ENCODE assay signal across 23 mouse cellular contexts in the genomic region with DNA sequence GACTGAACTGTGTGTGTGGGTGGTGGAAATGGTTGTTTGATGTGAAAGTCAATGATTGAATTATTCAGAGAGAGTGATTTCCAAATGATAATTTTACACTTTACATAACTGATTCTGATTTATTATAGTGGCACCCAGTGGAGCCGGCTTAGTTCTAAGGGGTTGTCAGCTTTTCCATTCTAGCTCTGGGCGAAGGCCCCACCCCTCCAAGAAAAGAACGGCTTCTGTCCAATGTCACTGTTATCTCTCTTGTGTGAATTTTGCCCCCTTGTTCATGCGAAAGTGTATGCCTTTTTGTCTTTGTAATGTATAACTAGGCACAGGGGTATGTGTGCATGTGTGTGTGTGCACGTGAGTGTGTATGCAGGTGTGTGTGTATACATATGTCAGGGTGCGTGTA.
DNase-seq lines count a peak whose midpoint lies in the region; ATAC-seq and TF ChIP-seq lines count a peak whose summit lies in the region.
"Had no signal": no experiment of that assay in that cellular context is flagged by ENCODE, and none has a peak within 500 bp of the region (broad histone marks: within the 10 kb centered on the region; RNA-seq: fewer than 3 reads in every experiment).

No protein-coding gene starts in this region.

- no peak overlapping the region for H3K4me2 ChIP-seq in neural tube, embryonic 15.5 days
- H3K4me2 ChIP-seq: embryonic facial prominence, embryonic 13.5 days; embryonic facial prominence, embryonic 15.5 days; forebrain, embryonic 12.5 days had no signal

- 80% methylated on average over 6 of the region's 6 CpGs for WGBS in heart, embryonic 10.5 days
- WGBS in neural tube, embryonic 15.5 days = 86% methylated on average over 6 of the region's 6 CpGs

- no peaks in the 10 kb centered on the region for H3K27me3 ChIP-seq in heart, embryonic 10.5 days (ENCODE audit: insufficient read depth, poor library complexity, severe bottlenecking)
- H3K27me3 ChIP-seq in neural tube, embryonic 15.5 days (replicated peaks) = no peaks in the 10 kb centered on the region
- H3K27me3 ChIP-seq: embryonic facial prominence, embryonic 13.5 days; embryonic facial prominence, embryonic 15.5 days had no signal

- no peak overlapping the region for H3K27ac ChIP-seq in heart, embryonic 10.5 days
- H3K27ac ChIP-seq in layer of hippocampus, adult 2 months = no peak overlapping the region
- no peak overlapping the region for H3K27ac ChIP-seq in neural tube, embryonic 15.5 days (replicated peaks)
- H3K27ac ChIP-seq: embryonic facial prominence, embryonic 13.5 days; embryonic facial prominence, embryonic 15.5 days; forebrain, embryonic 10.5 days; forebrain, embryonic 12.5 days had no signal

- no peaks in the 10 kb centered on the region for H3K9me3 ChIP-seq in heart, embryonic 10.5 days
- no peaks in the 10 kb centered on the region for H3K9me3 ChIP-seq in neural tube, embryonic 15.5 days (replicated peaks)
- H3K9me3 ChIP-seq: embryonic facial prominence, embryonic 13.5 days; embryonic facial prominence, embryonic 15.5 days; forebrain, embryonic 10.5 days; forebrain, embryonic 12.5 days had no signal

- peaks cover 9% of the 10 kb centered on the region for H3K4me1 ChIP-seq in heart, embryonic 10.5 days
- H3K4me1 ChIP-seq in neural tube, embryonic 15.5 days = peaks cover 6% of the 10 kb centered on the region; the same call in 1 of the 2 replicates
- H3K4me1 ChIP-seq: embryonic facial prominence, embryonic 13.5 days; embryonic facial prominence, embryonic 15.5 days had no signal

- H3K4me3 ChIP-seq in heart, embryonic 10.5 days = no peak overlapping the region
- H3K4me3 ChIP-seq in layer of hippocampus, adult 2 months = no peak overlapping the region
- no peak overlapping the region for H3K4me3 ChIP-seq in neural tube, embryonic 15.5 days (replicated peaks)
- H3K4me3 ChIP-seq: embryonic facial prominence, embryonic 13.5 days; embryonic facial prominence, embryonic 15.5 days; erythroblast, embryonic 14.5 days; forebrain, embryonic 10.5 days; forebrain, embryonic 12.5 days had no signal

- DNase-seq in heart, embryonic 10.5 days (ENCODE audit: low spot score) = peak; percentile 6
- DNase-seq in heart, adult 18-20 months = no peak
- DNase-seq in layer of hippocampus, postnatal 10 days (ENCODE audit: low spot score in 2 of 2) = peak; percentile 1 to 6
- DNase-seq in layer of hippocampus, adult 2 months (ENCODE audit: low spot score in 2 of 2) = no peak
- peak; percentile 4 for DNase-seq in neural tube, embryonic 10.5 days (ENCODE audit: extremely low spot score, low spot score)
- no peak for DNase-seq in ovary, adult 18-20 months (ENCODE audit: low spot score)
- DNase-seq: adrenal gland, adult 2 months; adrenal gland, postnatal 10 days; adrenal gland, postnatal 25 days; cerebellum, adult 11 months; cerebellum, adult 18-20 months; cerebellum, adult 8-10 months; cerebellum, adult 9-11 months; cerebellum, postnatal 14 days; cerebellum, postnatal 36 days; embryo, embryonic 11 days had no signal

- TF ChIP-seq CTCF in layer of hippocampus, adult 2 months (conservative IDR thresholded peaks at IDR 0.05) = no peak

- no peak overlapping the region for H3K9ac ChIP-seq in neural tube, embryonic 15.5 days (replicated peaks)
- H3K9ac ChIP-seq: embryonic facial prominence, embryonic 13.5 days; embryonic facial prominence, embryonic 15.5 days; forebrain, embryonic 12.5 days had no signal

- ATAC-seq in neural tube, embryonic 15.5 days (ENCODE audit: low FRiP score) = no peak
- ATAC-seq: forebrain, embryonic 14.5 days had no signal

- no peaks in the 10 kb centered on the region for H3K36me3 ChIP-seq in heart, embryonic 10.5 days
- no peaks in the 10 kb centered on the region for H3K36me3 ChIP-seq in neural tube, embryonic 15.5 days
- H3K36me3 ChIP-seq: embryonic facial prominence, embryonic 13.5 days; embryonic facial prominence, embryonic 15.5 days; forebrain, embryonic 10.5 days; forebrain, embryonic 12.5 days had no signal

Comparison
In these comparisons a context has a peak if more than half of its experiments do, and no peak if none do; other contexts are left out.
1. DNase-seq: peak in heart, embryonic 10.5 days (single experiment), layer of hippocampus, postnatal 10 days (2 of 2) and neural tube, embryonic 10.5 days (single experiment); none in heart, adult 18-20 months (0 of 2), layer of hippocampus, adult 2 months (0 of 2) and ovary, adult 18-20 months (single experiment).